Mouse (Mus musculus): Measurements from ENCODE around the gene Olfr921. TPM values are rescaled to one million over a fixed set of nuclear protein-coding genes. Genes with fewer than 3 reads are reported as not detected.

Olfr921 gene
- polyA plus RNA-seq, 1 experiment = not detected

- no peaks in the 10 kb centered on the region for H3K36me3 ChIP-seq (ENCODE audit: control insufficient read depth, insufficient read depth)
- no peaks in the 10 kb centered on the region for H3K79me2 ChIP-seq (ENCODE audit: control insufficient read depth, insufficient read depth)
- H3K4me3 ChIP-seq (ENCODE audit: insufficient read depth, poor library complexity, severe bottlenecking) = no peak within 1 kb of the TSS
- no peaks in the 10 kb centered on the region for H3K79me3 ChIP-seq (ENCODE audit: low read depth)
- H3K27me3 ChIP-seq (ENCODE audit: control insufficient read depth, insufficient read depth, insufficient read length) = no peaks in the 10 kb centered on the region
- TF ChIP-seq FOSL1 (IDR thresholded peaks at IDR 0.05; ENCODE audit: insufficient read depth, low read length, poor library complexity, severe bottlenecking) (no peak), MYOD1 (IDR thresholded peaks at IDR 0.05; ENCODE audit: control insufficient read depth, insufficient read length, low read depth) (no peak), MAX (IDR thresholded peaks at IDR 0.05) (no peak), USF1 (IDR thresholded peaks at IDR 0.05; ENCODE audit: low read depth) (no peak), MYOG (IDR thresholded peaks at IDR 0.05; ENCODE audit: control insufficient read depth, extremely low read depth, insufficient read length) (no peak), CTCF (IDR thresholded peaks at IDR 0.05; ENCODE audit: control insufficient read depth, insufficient read depth, insufficient read length) (no peak), CEBPB (IDR thresholded peaks at IDR 0.05; ENCODE audit: low read depth) (no peak)
- H3ac ChIP-seq (ENCODE audit: control insufficient read depth, insufficient read length, low read depth) = no peak within 1 kb of the TSS
Measured at GRCm38 (mm10) chr9:38751999-38752398, 20.9 kb upstream of the Olfr921 start, which contains the start of gene Olfr920. Olfr920 (plus strand) TSS chr9:38752299.

GRCm38 (mm10) chr9:38792689-38793088 lies 19.8 kb downstream of the Olfr921 start:
- Histone ChIP-seq H3K36me3 (ENCODE audit: control insufficient read depth, insufficient read depth) (no peaks in the 10 kb centered on the region), H3ac (ENCODE audit: control insufficient read depth, insufficient read length, low read depth) (no peak overlapping the region), H3K4me3 (ENCODE audit: insufficient read depth, poor library complexity, severe bottlenecking) (no peak overlapping the region), H3K27me3 (ENCODE audit: control insufficient read depth, insufficient read depth, insufficient read length) (no peaks in the 10 kb centered on the region), H3K79me2 (ENCODE audit: control insufficient read depth, insufficient read depth) (no peaks in the 10 kb centered on the region), H3K79me3 (ENCODE audit: low read depth) (no peaks in the 10 kb centered on the region)
- TF ChIP-seq MYOD1 (IDR thresholded peaks at IDR 0.05; ENCODE audit: control insufficient read depth, insufficient read length, low read depth) (no peak), MAX (IDR thresholded peaks at IDR 0.05) (no peak), CTCF (IDR thresholded peaks at IDR 0.05; ENCODE audit: control insufficient read depth, insufficient read depth, insufficient read length) (no peak), FOSL1 (IDR thresholded peaks at IDR 0.05; ENCODE audit: insufficient read depth, low read length, poor library complexity, severe bottlenecking) (no peak), USF1 (IDR thresholded peaks at IDR 0.05; ENCODE audit: low read depth) (no peak), CEBPB (IDR thresholded peaks at IDR 0.05; ENCODE audit: low read depth) (no peak)

GRCm38 (mm10) chr9:38805696-38806095 lies 32.8 kb downstream of the Olfr921 start:
- Histone ChIP-seq H3K36me3 (ENCODE audit: control insufficient read depth, insufficient read depth) (no peaks in the 10 kb centered on the region), H3K4me3 (ENCODE audit: insufficient read depth, poor library complexity, severe bottlenecking) (no peak overlapping the region)

GRCm38 (mm10) chr9:38814314-38814713 lies 41.4 kb downstream of the Olfr921 start, which contains the start of gene Olfr922:
Olfr922 (plus strand) TSS chr9:38814614.
- no peak within 1 kb of the TSS for H3ac ChIP-seq (ENCODE audit: control insufficient read depth, insufficient read length, low read depth)
- TF ChIP-seq MYOD1 (IDR thresholded peaks at IDR 0.05; ENCODE audit: control insufficient read depth, insufficient read length, low read depth) (no peak), MAX (IDR thresholded peaks at IDR 0.05) (no peak), CTCF (IDR thresholded peaks at IDR 0.05; ENCODE audit: control insufficient read depth, insufficient read depth, insufficient read length) (no peak), MYOG (IDR thresholded peaks at IDR 0.05; ENCODE audit: control insufficient read depth, extremely low read depth, insufficient read length) (no peak), CEBPB (IDR thresholded peaks at IDR 0.05; ENCODE audit: low read depth) (no peak), USF1 (IDR thresholded peaks at IDR 0.05; ENCODE audit: low read depth) (no peak), FOSL1 (IDR thresholded peaks at IDR 0.05; ENCODE audit: insufficient read depth, low read length, poor library complexity, severe bottlenecking) (no peak)
- no peaks in the 10 kb centered on the region for H3K79me2 ChIP-seq (ENCODE audit: control insufficient read depth, insufficient read depth)
- H3K4me3 ChIP-seq (ENCODE audit: insufficient read depth, poor library complexity, severe bottlenecking) = no peak within 1 kb of the TSS
- no peaks in the 10 kb centered on the region for H3K27me3 ChIP-seq (ENCODE audit: control insufficient read depth, insufficient read depth, insufficient read length)
- H3K79me3 ChIP-seq (ENCODE audit: low read depth) = no peaks in the 10 kb centered on the region
- H3K36me3 ChIP-seq (ENCODE audit: control insufficient read depth, insufficient read depth) = no peaks in the 10 kb centered on the region

More at GRCm38 (mm10) chr9:38805696-38806095, 32.8 kb downstream of the Olfr921 start:
- Histone ChIP-seq H3K79me2 (ENCODE audit: control insufficient read depth, insufficient read depth) (no peaks in the 10 kb centered on the region), H3K79me3 (ENCODE audit: low read depth) (no peaks in the 10 kb centered on the region), H3ac (ENCODE audit: control insufficient read depth, insufficient read length, low read depth) (no peak overlapping the region), H3K27me3 (ENCODE audit: control insufficient read depth, insufficient read depth, insufficient read length) (no peaks in the 10 kb centered on the region)
- no peak for TF ChIP-seq MYOG (IDR thresholded peaks at IDR 0.05; ENCODE audit: control insufficient read depth, extremely low read depth, insufficient read length)
- no peak for TF ChIP-seq FOSL1 (IDR thresholded peaks at IDR 0.05; ENCODE audit: insufficient read depth, low read length, poor library complexity, severe bottlenecking)
- no peak for TF ChIP-seq USF1 (IDR thresholded peaks at IDR 0.05; ENCODE audit: low read depth)
- no peak for TF ChIP-seq MAX (IDR thresholded peaks at IDR 0.05)
- no peak for TF ChIP-seq MYOD1 (IDR thresholded peaks at IDR 0.05; ENCODE audit: control insufficient read depth, insufficient read length, low read depth)
- TF ChIP-seq CTCF (IDR thresholded peaks at IDR 0.05; ENCODE audit: control insufficient read depth, insufficient read depth, insufficient read length) = no peak
- TF ChIP-seq CEBPB (IDR thresholded peaks at IDR 0.05; ENCODE audit: low read depth) = no peak

- Histone ChIP-seq H3K27me3 (ENCODE audit: control insufficient read depth, insufficient read depth, insufficient read length) (no peaks in the 10 kb centered on the region), H3K79me3 (ENCODE audit: low read depth) (no peaks in the 10 kb centered on the region), H3ac (ENCODE audit: control insufficient read depth, insufficient read length, low read depth) (no peak overlapping the region), H3K79me2 (ENCODE audit: control insufficient read depth, insufficient read depth) (no peaks in the 10 kb centered on the region), H3K36me3 (ENCODE audit: control insufficient read depth, insufficient read depth) (no peaks in the 10 kb centered on the region), H3K4me3 (ENCODE audit: insufficient read depth, poor library complexity, severe bottlenecking) (no peak overlapping the region)
- TF ChIP-seq MYOD1 (IDR thresholded peaks at IDR 0.05; ENCODE audit: control insufficient read depth, insufficient read length, low read depth) = no peak
- TF ChIP-seq FOSL1 (IDR thresholded peaks at IDR 0.05; ENCODE audit: insufficient read depth, low read length, poor library complexity, severe bottlenecking) = no peak
- TF ChIP-seq MYOG (IDR thresholded peaks at IDR 0.05; ENCODE audit: control insufficient read depth, extremely low read depth, insufficient read length) = no peak
- TF ChIP-seq USF1 (IDR thresholded peaks at IDR 0.05; ENCODE audit: low read depth) = no peak
- no peak for TF ChIP-seq CEBPB (IDR thresholded peaks at IDR 0.05; ENCODE audit: low read depth)
- no peak for TF ChIP-seq CTCF (IDR thresholded peaks at IDR 0.05; ENCODE audit: control insufficient read depth, insufficient read depth, insufficient read length)
- TF ChIP-seq MAX (IDR thresholded peaks at IDR 0.05) = no peak
Measured at GRCm38 (mm10) chr9:38815458-38815986, 42.7 kb downstream of the Olfr921 start.

Measured in C2C12 (cell line).